Mouse (Mus musculus) ES-E14 (cell line): Measurements from ENCODE around the gene Smarcd2. TPM values are rescaled to one million over a fixed set of nuclear protein-coding genes. Genes with fewer than 3 reads are reported as not detected.

Experiments
- DNase-seq: peaks from one replicate; pipeline ENCODE4 v3.0.0-alpha.2; 2013; ENCODE audit warnings: low read depth, low spot score
- H3K27ac ChIP-seq: 2 replicates; pipeline ENCODE4 v1.5.1; 2012; ENCODE audit warnings: low read depth, mild to moderate bottlenecking, low read length, moderate library complexity, mixed read lengths; ENCODE audit not compliant: poor library complexity, insufficient read depth, severe bottlenecking
- H3K36me3 ChIP-seq: 2 replicates; pipeline ENCODE4 v1.6.1; 2012; ENCODE audit warnings: mild to moderate bottlenecking, low read length, moderate library complexity, mixed read lengths; ENCODE audit not compliant: control insufficient read depth, poor library complexity, insufficient read depth, severe bottlenecking
- H3K4me1 ChIP-seq, 2 experiments: fragments of 150-350 bp in 1 of 2; sonication (generic) in 1 of 2; 2 replicates each; pipeline ENCODE4 v1.6.1; 2012; ENCODE audit warnings: low read length in 2 of 2, mild to moderate bottlenecking in 1 of 2, mixed read lengths in 1 of 2; ENCODE audit not compliant: control insufficient read depth in 2 of 2, insufficient read depth in 2 of 2, poor library complexity in 1 of 2
- H3K4me3 ChIP-seq, 2 experiments: fragments of 150-350 bp in 1 of 2; sonication (generic) in 1 of 2; 2 replicates each; pipeline ENCODE4 v1.5.1; 2012; ENCODE audit warnings: low read length in 2 of 2, low read depth in 1 of 2, mild to moderate bottlenecking in 1 of 2, mixed read lengths in 1 of 2; ENCODE audit not compliant: insufficient read depth in 1 of 2, poor library complexity in 1 of 2, severe bottlenecking in 1 of 2
- H3K9ac ChIP-seq: 2 replicates; pipeline ENCODE4 v1.6.1; 2012; ENCODE audit warnings: low read depth, mild to moderate bottlenecking, low read length, mixed read lengths; ENCODE audit not compliant: poor library complexity, insufficient read depth, severe bottlenecking
- H3K9me3 ChIP-seq: fragments of 150-350 bp; sonication (generic); 2 replicates; pipeline ENCODE4 v1.6.1; 2012; ENCODE audit warnings: low read depth, mild to moderate bottlenecking, low read length; ENCODE audit not compliant: control insufficient read depth, insufficient read depth
- CHD2 ChIP-seq: IDR thresholded peaks from 2 replicates; pipeline ENCODE4 v1.6.1; 2014; ENCODE audit warnings: mild to moderate bottlenecking, low read depth, low read length, inconsistent platforms
- HCFC1 ChIP-seq: IDR thresholded peaks from 2 replicates; pipeline ENCODE4 v1.6.1; 2012; ENCODE audit warnings: low read length, inconsistent platforms, borderline replicate concordance; ENCODE audit not compliant: insufficient read depth
- MAFK ChIP-seq: IDR thresholded peaks from 2 replicates; pipeline ENCODE4 v1.6.1; 2014; ENCODE audit warnings: mild to moderate bottlenecking, low read depth, low read length, inconsistent platforms; ENCODE audit not compliant: insufficient read depth
- ZC3H11A ChIP-seq: IDR thresholded peaks from 2 replicates; pipeline ENCODE4 v1.6.1; 2012; ENCODE audit warnings: low read depth, mild to moderate bottlenecking, inconsistent platforms, low read length, borderline replicate concordance
- ZNF384 ChIP-seq: IDR thresholded peaks from 2 replicates; pipeline ENCODE4 v1.6.1; 2012; ENCODE audit warnings: low read depth, low read length, inconsistent platforms
- in situ Hi-C, 2 experiments: fragments of 600-800 bp; cut with MboI; formaldehyde crosslinking; loops; one replicate each; pipeline ENCODE4 v1.15.1; 2025; ENCODE audit warnings: low sequenced_read_pairs in 2 of 2, inconsistent platforms in 1 of 2; ENCODE audit not compliant: unreplicated experiment in 2 of 2
- total RNA-seq: library from RNA; depleted of rRNA; stranded (reverse); fragments of 300-350 nt; gene quantifications from 2 replicates; pipeline ENCODE4 v1.2.3, GENCODE M21; 2012

The Smarcd2 gene
- total RNA-seq, 1 experiment = 47.7 TPM

- in situ Hi-C loops = no loop called here
- Histone ChIP-seq H3K36me3 (no peaks in the 10 kb centered on the region), H3K27ac (no peak within 1 kb of the TSS), H3K4me1 (peaks cover 0 to 12% of the 10 kb centered on the region in 2 experiments; a peak in 3 of 4 replicates), H3K9ac (no peak within 1 kb of the TSS), H3K9me3 (no peaks in the 10 kb centered on the region), H3K4me3 (no peak within 1 kb of the TSS)
- no peak for DNase-seq
- TF ChIP-seq ZC3H11A (no peak), MAFK (no peak)
These were observed 41.6 kb upstream of the Smarcd2 start, which contains the start of gene Cd79b for GRCm38 (mm10) chr11:106314333-106314812. Cd79b (minus strand) TSS chr11:106314762.

GRCm38 (mm10) chr11:106313533-106313932 lies 40.8 kb upstream of the Smarcd2 start:
- Histone ChIP-seq H3K4me1 (peaks cover 0 to 12% of the 10 kb centered on the region in 2 experiments; a peak in 2 of 4 replicates), H3K27ac (no peak overlapping the region), H3K36me3 (no peaks in the 10 kb centered on the region), H3K9ac (no peak overlapping the region), H3K4me3 (no peak overlapping the region), H3K9me3 (no peaks in the 10 kb centered on the region)
- DNase-seq = no peak
- in situ Hi-C loops = no loop called here
- TF ChIP-seq ZNF384 = no peak
- no peak for TF ChIP-seq HCFC1
- TF ChIP-seq ZC3H11A = no peak
- no peak for TF ChIP-seq MAFK
- no peak for TF ChIP-seq CHD2

DNA sequence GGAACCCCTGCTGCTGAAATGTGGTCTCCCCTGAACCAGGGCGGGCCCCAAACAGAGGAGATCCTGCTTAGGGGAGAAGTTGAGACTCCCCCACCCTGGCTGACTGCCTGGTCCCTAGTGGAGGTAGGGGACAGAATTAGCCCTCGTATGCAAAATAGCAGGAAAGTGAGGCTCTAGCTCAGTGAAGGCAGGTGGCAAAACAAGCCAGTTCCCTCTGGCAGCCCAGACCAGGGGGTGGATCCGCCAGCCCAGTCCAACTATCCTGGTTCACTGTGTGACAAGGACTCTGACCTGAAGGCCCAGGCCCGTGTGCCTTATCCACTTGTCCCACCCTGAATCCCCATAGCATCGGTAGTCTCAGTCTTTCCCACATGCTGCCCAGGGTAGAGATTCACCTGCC lies 37.4 kb upstream of the Smarcd2 start:
- Histone ChIP-seq H3K4me3 (no peak overlapping the region), H3K4me1 (peaks cover 0 to 12% of the 10 kb centered on the region in 2 experiments; a peak in 2 of 4 replicates), H3K9ac (no peak overlapping the region), H3K9me3 (no peaks in the 10 kb centered on the region), H3K36me3 (no peaks in the 10 kb centered on the region), H3K27ac (no peak overlapping the region)
- TF ChIP-seq CHD2 = no peak
- TF ChIP-seq MAFK = no peak
- TF ChIP-seq HCFC1 = no peak
- no peak for TF ChIP-seq ZNF384
- no peak for TF ChIP-seq ZC3H11A
- no peak for DNase-seq
- in situ Hi-C loops = no loop called here

DNA sequence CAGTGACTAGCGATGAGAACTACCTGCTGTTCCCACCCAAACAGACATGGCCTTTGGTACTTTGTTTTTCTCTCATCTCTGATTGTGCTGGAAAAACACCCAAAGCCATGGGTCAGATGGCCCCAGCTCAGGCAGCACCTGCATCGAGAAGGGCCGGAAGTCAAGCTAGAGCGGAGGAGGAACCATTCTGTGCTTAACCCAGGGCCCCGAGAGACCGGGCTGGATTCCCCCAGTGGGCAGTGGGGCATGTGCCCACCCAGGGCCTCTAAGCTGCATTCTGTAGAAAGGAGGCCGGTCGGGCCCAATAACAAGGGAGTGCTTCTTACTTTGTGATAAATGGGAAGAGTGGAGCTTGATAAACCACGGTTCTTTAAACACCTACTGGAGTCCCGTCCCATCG lies 35.4 kb upstream of the Smarcd2 start:
- H3K9me3 ChIP-seq = no peaks in the 10 kb centered on the region
- H3K4me1 ChIP-seq = no peaks in the 10 kb centered on the region; a peak in 1 of 4 replicates
- DNase-seq = no peak
- no peak overlapping the region for H3K4me3 ChIP-seq
- no peak overlapping the region for H3K27ac ChIP-seq
- in situ Hi-C loops = no loop called here
- TF ChIP-seq CHD2 (no peak), MAFK (no peak), HCFC1 (no peak), ZC3H11A (no peak), ZNF384 (no peak)
- no peaks in the 10 kb centered on the region for H3K36me3 ChIP-seq
- H3K9ac ChIP-seq = no peak overlapping the region

- no peak for DNase-seq
- no peaks in the 10 kb centered on the region; a peak in 1 of 4 replicates for H3K4me1 ChIP-seq
- no peaks in the 10 kb centered on the region for H3K9me3 ChIP-seq
- no peak overlapping the region for H3K4me3 ChIP-seq
- TF ChIP-seq ZNF384 = no peak
- TF ChIP-seq HCFC1 = no peak
- no peak for TF ChIP-seq MAFK
- TF ChIP-seq CHD2 = no peak
- TF ChIP-seq ZC3H11A = no peak
- in situ Hi-C loops = no loop called here
- no peaks in the 10 kb centered on the region for H3K36me3 ChIP-seq
- no peak overlapping the region for H3K9ac ChIP-seq
- no peak overlapping the region for H3K27ac ChIP-seq
These were observed 34.7 kb upstream of the Smarcd2 start for GRCm38 (mm10) chr11:106307432-106307831.
